Mouse (Mus musculus) MN1 (cell line): ENCODE measurements around the gene Lgals3.

Source experiments
- DNase-seq: peaks from one replicate; pipeline ENCODE4 v3.0.0-alpha.2; 2016; ENCODE audit warnings: low spot score

Lgals3 gene

GRCm38 (mm10) chr14:47432987-47433386 lies 65.4 kb downstream of the Lgals3 start:
- no peak for DNase-seq
